Mouse (Mus musculus) spleen, adult 12 weeks (tissue): ENCODE data around the gene Dnmt3a.
A peak's percentile ranks its signal among the peaks of the same experiment; 100 is the strongest.

Source experiments
- DNase-seq: peaks from one replicate; pipeline ENCODE4 v3.0.0; 2022; ENCODE audit warnings: low spot score

Gene Dnmt3a

DNA sequence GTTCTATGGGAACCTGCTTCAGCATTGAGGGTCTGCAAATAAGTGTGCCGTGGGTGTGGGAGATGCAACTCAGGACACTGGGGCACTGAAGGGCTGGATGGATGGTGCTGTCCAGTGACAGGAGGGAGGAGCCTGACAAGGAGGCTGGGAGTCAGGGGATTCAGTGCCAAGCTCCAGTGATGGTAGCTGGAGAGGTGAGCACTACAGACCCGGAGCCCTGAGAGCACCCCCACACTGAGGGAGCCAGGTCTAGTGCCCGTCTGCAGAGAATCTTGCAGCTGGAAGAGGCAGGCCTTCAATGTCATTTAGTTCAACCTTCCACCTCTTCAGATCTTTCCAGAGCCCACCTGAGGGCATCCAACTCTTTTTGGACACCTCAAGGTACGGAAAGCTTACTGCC lies at the start of gene Dnmt3a:
Gene Dnmt3a, plus strand, starts transcription at position 156 of the 400 bp plus-strand sequence.
- DNase-seq = no peak

DNA sequence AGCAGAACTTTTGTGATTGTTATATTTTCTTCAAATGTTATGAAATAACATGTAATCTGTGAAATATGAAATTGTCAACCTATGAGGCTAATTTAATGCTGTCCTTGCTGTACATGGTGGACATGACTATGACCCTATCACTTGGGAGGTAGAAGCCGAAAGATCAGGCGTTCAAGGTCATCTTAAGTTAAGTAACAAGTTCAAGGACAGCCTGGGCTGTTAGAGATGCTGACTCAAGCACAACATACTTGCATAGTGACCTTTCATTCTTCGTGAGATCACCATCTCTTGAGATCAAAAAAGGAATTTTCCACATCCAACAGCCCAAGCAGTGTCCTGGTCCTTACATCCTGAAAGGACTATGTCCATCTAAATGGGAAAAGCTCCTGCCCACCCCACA lies 49.6 kb upstream of the Dnmt3a start:
- DNase-seq = no peak

DNA sequence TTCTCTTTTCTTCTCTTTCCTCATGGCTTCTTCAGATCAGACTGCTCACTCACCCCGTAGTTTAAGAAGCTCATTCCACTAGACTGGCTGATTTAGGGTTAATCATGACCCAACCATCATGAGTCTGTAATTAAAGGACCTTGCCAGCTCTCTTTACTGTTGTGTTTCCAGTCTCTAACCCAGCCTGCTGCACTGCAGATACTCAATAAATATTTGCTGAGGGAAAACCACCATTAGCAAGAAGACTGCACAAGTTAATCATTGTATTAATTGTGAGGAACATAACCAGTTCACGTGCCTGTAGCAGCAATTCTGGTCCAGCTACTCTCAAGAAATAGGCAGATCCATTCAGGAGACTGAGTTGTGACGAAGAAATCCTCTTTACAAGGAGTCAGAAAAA lies 47.7 kb upstream of the Dnmt3a start:
- DNase-seq = no peak

DNA sequence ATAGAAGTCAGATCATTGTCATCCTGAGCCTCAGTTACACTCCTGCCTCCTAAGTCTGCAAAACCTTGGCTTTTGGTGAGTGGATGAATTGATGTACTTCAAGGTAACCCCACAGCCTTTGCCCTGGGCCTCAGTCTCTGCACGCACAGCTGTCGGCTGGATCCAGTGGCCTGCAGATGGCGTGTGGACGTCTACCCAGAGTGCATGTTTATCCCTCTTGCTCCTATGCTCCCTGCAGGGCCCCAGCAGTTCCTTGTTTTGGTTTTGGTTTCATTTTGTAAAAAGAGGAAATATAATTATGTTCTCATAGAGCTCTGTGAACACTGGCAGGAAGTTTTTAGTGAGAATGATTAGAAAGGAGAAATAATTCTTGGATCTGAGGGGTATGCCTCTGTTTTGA lies 46.4 kb upstream of the Dnmt3a start:
- no peak for DNase-seq

DNA sequence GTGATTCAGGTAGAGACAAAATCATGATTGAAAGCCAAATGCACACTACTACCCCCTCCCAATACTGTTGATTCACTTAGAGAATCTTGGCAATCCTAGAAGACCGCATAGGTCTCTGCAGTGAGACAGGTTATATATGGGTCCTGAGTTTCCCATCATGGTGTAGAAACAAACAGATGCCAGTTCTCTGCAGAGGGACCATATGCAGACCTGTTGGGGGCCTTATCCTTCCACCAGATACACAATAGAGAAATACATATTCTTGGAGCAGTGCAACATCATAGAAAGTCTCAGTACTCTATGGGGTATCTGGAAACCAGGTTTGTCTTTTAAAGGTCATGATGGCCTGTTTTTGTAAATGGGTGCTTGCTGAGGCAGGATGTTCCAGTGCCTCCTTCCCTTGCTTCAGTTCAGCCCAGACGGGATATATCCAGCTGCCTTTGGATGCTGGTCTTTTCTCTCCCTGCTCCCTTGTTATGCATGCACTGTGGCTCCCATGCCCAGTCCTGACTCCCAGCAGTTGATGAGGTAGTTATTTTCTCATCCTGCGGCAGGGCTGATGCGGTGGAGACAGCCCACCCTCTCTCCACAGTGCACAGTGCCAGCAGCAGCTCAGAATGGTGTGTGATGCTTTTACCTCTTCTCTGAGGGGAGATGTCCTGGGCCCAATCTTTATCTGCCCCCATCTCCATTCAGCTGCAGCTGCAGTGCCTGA lies 44.8 kb upstream of the Dnmt3a start:
- no peak for DNase-seq

DNA sequence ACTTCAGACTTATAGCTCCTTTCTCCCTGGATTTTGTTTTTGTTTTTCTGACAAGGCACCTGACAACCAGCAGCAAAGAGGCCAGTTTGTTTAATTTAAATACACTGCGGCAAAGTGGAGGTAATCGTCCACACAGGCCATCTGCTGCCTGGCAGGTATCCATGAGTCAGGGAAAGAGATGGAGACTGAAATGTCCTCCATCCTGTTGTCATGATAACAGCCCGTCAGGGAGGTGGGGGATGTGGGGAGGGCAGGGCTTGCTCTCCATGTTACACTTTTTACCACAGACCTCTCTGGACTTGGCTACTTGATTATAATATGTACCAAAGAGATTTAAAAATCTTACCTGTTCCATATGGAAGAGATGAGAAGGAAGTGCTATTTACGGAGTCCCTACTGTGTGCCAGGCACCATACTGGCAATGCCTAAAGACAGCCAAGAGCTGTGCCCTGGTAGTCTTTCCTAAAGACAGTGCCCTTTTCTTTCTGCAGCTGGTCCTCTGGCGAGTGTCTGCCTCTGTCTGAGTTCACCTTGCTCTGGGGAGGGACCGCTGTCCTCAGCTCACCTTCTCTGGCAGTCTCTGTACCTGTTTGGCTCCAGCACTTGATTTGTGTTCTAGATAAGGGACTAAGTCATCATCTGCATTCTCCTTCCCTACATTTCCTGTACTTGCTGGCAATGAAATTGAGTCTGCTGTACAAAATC lies 44.1 kb upstream of the Dnmt3a start:
- DNase-seq = no peak

DNA sequence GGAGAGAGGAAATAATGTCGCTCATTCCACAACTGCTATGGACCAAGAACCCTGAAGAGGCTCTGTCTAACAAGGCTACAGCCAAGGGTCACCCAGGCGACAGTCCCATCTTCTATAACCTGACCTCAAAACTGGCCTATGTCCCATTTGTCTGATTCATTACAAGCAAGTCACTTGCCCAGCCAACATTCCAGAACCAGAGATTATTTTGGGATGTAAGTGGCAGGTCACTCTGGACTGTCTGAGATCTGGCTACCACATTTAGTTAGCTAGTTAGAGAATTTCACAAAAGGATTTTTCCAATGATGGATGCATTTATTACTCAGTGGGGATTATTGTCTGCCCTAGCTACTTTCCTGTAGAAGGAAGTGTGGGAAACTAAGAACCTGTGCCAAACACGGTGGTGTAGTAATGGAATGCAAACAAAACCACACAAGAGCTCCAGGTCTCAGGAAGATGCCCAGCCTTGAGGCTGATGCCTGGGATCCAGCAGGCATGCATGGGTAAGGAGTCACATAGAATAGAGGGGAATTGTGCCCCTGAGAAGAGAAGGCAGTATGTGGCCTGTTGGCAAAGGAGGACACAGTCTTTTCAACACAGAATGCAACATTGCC lies 41.5 kb upstream of the Dnmt3a start:
- DNase-seq = no peak

DNA sequence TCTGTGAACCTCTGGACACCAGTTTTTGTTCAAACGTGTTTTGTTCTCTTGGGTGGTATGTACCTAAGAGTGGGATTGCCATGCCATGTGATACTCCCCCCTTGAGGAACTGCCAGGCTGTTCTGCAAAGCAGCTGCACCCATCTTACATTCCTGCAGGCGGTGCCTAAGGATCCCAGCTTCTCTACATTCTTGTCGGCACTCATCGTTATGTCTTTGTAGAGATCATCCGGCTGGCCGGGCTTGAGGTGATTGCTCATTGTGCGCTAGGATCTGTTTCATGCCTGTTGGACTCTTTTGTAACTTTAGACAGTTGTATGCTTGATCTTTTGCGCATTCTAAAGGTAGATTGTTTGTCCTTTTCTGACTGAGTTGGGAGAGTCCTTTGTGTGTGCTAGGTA lies 38.4 kb upstream of the Dnmt3a start:
- no peak for DNase-seq

DNA sequence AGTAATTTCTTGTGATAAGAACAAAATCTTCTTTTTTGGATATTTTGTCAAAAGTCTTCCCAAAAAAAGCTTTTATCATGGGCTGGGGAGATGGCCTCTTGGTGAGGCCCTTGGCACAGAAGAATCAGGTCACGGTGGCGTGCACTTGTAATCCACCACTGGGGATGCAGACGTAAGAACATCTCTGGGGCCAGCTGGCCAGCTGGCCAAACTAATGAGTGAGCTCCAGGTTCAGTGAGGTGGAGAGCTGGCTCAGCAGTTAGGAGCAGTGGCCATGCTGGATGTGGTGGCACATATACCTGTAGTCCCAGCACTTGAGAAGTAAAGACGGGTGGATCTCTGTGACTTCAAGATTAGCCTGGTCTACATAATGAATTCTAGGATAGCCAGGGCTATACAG lies 37.4 kb upstream of the Dnmt3a start:
- no peak for DNase-seq

DNA sequence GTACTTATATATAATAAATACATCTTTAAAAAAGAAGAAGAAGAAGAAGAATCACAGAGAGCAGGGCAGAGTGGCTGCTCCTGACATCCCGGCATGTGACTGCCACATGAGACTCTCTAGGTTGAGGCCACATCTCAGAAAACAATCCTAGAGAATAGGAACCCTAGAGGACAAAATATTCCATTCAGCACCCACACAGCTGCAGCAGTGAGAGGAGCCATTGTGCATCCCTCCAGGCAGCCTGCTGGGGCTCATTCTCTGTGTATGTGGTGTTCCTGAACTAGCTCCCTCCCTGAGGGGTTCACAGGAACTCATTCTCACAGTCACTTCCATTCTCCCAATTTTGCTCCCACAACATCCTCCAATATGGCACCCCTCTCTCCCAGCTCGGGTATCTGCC lies 35.3 kb upstream of the Dnmt3a start:
- no peak for DNase-seq

DNA sequence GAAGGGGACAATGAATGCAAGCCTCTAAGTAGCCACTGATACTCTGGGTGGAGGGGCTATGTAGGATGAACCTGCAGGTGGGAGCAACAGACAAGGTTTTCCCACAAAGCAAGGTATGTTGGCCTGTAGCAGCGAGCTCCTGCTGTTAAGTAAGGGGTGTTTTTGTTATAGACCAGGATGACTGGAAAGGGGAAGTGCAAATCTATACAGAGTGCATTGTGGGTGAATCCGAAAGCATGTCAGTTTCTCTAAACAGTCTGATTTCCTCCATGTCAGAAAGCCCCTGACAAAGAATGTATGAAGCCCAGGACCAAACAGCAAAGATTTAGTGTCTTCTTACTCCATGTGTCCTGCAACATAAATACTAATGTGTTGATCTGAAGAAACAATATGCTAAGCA lies 34.7 kb upstream of the Dnmt3a start:
- DNase-seq = no peak

DNA sequence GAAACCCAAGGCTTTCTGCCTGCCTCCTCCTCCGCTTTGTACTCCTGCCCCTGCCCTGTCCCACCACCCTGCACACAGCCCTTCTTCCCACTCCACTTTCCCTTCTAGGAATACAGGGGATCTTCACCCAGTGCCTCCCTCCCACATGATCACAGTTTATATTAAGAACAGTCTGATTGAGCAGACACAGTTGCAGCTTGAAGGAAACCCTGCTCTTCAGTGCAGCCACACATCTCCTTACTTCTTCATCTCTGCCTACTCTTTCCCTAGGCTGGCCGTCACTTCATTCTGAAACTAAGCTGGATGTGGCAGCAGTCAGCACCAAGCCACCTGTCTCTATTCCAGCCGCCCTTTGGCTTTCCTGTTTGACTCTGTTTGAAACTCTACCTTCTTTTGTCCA lies 32.2 kb upstream of the Dnmt3a start:
- no peak for DNase-seq

DNA sequence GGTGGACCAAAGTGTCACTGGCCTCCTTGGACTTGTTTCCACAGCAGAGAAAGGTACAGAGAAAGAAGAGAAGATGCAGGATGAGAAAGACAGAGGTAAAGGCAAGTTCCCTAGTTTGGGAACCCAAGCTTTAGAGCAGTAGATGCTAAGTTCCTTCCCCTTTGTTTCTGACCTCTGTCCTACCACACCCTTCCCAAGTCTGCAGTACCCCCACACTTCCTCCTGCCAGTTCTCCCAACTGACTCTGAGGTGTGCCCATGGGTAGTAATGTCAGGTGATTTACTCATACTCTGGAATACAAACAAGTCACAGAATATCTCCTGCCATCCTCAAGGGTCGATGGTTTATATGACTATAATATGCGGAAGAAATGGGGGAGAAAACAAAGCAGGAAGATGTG lies 29.8 kb upstream of the Dnmt3a start:
- DNase-seq = no peak

DNA sequence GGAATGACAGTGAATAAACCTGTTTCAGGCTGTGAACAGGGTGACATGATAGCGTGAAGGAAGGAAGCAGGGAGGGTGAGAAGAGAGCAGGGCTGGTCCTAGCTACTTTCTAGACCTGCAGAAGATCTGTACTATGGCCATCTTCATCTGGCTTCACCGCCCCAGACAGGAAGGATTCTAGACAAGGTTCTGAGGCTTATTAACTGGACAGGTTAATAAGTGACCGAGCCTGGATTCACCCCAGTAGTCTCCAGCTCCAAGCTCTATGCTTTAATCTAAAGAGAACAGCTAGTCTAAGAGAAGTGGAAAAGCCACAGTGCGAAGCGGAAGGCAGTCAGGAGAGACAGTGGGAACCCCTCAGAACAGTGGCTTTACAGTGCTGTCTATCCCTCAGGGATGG lies 28.1 kb upstream of the Dnmt3a start:
- no peak for DNase-seq

DNA sequence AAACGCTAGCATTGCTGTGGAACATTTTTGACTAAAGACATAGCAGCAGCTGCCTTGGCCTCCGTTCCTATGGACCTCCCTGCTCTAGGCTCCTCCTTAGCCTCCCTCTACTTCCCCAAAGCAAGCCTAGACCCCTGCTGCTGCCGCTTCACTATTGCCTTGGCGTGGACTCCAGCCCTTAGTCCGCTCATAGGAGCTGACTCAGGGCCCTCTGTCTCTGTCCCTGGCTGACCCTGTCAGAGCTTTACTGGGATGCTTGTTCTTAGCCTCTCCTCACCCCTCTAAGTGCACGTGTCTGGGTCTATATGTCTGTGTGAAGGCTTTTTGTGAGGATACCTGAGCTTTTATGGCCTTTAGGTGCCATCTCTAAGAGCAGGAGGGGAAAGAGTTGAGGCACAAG lies 27.5 kb upstream of the Dnmt3a start:
- DNase-seq = no peak

DNA sequence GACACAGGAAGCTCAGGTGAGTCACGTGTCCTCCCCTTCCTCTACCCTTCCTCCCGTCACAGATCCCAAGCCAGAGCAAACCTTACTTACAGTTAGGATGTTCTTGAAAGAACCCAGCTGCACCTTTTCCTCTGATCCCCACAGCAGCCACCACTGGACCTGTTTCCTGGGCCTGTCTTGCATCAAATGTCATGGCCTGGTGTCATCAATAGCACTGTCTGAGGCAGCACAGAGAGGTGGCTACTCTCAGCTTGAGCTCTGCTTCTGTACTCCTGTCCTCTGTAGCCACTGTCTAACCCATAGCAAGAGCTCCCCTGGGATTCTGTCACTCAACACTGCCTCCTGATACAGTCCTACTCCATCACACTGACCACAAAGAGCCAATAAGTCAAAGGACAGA lies 26.2 kb upstream of the Dnmt3a start:
- DNase-seq = no peak

DNA sequence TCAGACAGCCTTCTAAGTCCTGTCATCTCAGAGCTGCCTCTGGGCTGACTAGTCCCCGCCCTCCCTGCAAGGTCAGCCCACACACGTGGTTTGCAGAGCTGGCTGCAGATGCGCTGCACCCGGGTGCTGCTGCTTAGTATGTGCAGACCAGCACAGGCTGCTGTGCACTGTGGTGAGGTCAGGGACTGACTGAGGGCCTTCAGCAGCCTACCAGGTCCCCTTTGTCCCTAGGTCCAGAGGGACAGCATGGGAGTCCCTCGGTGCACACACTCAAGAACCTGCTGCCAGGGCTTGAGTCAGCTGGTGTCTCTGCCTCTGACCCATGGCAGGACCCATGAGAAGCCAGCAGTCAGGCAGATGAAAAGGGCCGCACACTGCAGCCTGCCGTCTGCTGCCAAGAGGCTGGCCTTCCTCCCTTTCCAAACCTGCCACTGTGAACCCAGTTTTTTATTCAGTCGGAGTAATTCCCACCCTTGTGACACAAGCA lies 25.4 kb upstream of the Dnmt3a start:
- peak; percentile 22 for DNase-seq

DNA sequence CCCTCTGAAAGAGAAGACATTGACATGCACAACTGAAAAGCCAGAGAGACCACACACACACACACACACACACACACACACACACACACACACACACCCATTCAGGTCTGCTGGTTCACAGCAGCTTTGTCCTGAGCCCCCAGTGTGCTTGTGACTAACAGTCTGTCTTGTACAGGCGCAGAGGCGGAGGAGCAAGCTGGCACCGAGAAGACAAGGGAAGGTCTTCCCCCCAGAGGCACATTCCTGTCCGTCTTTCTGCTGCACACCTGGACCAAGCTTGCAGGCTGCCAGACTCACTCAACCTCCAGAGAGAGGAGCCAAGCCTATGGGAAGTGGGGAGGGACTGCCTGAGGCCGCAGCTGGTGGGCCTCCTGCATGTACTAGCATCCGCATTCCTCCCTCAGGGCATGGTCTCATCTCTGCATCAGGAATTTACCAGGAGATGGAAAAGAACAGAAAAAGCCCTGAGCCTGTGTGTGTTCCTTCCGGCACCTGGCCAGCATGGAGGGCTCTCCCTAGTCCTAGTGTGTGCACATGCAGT lies 24.8 kb upstream of the Dnmt3a start:
- no peak for DNase-seq

DNA sequence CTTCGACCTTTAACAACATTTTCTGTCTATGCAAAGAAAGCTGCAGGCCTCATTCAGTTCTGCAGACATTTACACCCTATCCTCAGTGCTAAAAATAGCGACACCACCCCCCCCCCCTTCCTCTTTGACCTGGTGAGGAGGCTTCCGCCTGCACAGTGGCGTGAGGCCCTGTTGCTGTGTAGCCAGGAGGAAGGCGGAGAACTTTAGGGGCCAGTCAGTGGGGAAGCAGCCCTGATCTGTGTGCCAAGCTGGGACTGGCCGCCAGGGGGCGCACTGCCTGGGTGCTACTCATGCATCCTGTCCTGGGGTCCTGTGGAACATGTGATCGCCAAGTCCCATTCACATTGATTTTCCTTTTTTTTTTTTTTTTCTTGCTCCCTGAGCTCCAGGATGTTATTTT lies 24.3 kb upstream of the Dnmt3a start:
- DNase-seq = peak; percentile 70

DNA sequence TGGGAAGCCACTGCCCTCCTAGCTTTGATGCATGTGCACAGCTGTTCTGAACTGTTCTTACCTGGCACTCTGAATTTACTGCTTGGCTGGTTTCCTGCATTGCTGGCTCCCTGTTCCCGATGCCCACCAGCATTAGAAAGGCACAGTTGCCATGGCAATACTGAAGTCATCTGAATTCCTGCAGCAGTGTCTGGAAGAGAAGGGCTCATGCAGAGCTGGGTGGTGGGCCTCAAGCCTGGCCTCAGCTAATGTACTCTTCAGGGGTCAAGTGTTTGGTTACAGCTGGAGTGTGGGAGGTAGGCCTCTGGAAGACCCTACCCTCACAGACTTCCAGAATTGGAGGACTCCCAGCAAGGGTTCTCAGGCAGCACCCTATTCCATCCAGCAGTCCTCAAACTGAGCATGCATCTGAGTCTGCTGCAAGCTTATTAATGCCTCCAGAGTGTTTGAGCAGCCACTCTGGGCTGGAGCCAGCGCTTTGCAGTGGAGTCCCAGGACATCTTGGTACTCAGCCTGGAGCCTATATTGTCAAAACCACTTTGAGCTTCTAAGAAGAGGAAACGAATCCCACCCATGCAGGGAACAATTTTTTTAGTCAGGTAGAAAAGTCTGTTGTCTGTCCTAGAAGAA lies 22.5 kb upstream of the Dnmt3a start:
- no peak for DNase-seq

DNA sequence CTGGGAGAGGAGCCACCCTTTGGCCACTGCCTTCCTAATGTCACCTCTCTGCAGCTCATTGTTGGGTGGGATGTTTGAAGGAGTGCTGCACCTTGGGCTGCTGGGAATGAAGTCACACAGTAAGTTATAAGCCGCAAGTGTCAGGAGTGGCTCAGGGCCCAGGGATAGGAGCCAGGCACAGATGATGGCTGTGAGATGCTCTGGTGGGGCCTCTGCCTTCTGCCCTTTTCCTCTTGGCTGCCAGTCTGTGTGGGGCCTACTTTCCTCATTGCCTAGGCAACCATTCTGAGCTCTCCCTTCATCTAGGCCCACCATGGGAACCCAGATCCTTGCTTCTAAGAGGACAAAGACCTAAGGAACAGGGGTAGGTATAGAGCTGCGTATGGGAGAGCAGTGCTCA lies 21.5 kb upstream of the Dnmt3a start:
- no peak for DNase-seq

DNA sequence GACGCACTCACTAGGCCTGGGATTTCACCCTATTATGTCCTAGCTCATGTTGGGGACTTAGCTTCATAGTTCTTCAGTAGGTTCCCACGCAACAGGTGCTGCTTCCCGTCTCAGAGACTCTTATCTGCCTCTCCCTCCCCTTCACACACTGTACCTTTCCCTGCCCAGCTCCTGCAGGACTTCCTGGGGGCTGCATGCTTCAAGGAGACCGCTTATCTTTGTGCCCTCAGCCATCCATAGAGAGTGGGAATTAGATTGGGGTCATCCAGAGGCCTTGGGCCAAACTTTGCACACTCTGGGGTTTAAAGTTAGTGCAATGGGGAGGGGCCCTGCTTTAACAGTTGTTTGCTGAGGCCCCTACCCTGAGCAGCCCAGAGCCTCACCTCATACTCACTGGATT lies 21.1 kb upstream of the Dnmt3a start:
- DNase-seq = no peak

DNA sequence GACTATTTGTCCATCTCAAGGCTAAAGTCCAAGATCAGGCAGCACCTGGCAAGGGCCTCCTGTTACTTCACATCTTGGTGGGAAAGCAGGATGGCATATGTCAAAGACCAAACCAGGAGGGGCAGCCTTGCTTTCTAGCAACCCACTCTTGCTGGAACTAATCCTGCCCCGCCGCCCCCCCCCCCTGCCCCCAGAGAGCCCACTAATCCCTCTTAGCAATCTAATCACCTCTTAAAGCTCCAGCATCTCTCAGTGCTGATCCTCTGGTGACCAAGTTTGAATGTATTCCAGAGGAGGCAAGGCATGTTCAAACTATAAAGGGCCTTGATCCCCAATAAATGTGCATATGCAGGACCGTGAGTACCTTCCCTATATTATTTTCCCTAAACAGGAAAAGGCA lies 18.8 kb upstream of the Dnmt3a start:
- no peak for DNase-seq
